Mouse (Mus musculus): ENCODE data around the gene Grin2d.

DNA sequence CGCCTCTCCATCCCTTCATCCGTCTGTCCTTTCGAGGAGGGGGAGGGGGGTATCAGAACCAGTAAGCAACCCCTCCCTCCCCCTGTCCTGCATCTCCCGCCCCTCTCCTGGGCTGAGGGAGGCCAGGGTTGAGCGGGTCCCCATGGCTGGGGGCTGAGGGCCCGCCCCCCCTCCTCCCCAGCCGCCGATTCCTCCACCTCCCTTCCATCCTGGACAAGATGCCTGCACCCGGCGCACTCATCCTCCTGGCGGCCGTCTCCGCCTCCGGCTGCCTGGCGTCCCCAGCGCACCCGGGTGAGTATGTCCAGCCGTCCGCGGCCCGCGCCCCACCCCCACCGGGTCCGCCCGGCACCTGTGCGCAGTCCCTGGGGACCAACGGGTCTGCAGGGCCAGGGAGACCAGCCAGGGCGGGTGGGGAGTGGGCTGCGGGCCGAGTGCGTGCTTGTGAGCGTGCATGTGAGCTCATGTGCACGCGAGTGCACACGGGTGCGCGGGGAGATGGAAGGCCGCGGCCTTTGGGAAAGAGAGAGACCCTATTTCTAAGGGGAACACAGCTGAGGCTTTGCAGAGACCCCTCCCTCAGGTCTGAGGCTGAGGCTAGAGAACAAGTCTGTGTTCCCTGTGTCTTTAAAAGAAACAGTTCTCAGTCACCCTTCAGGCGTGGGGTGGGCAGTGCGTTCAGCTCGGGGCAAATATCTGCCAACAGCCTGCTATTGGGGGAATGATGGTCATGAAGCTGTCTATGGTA lies 92.6 kb downstream of the Grin2d start:
- no peak for TF ChIP-seq CTCF (IDR thresholded peaks at IDR 0.05; ENCODE audit: borderline replicate concordance, insufficient read depth, low read length)
- TF ChIP-seq POLR2A (IDR thresholded peaks at IDR 0.05; ENCODE audit: low read depth, low read length) = peak; percentile 16; the same call in 1 of the 2 replicates
